Mouse (Mus musculus): ENCODE data around the gene Ttll7. TPM values are rescaled to one million over a fixed set of nuclear protein-coding genes. Genes with fewer than 3 reads are reported as not detected.

Ttll7 gene
- 1.2 and 1.3 TPM in 2 replicates for polyA plus RNA-seq (2012; rRNA removed)

- no peak for DNase-seq (ENCODE audit: low read depth)
Measured at GRCm38 (mm10) chr3:146851966-146852891, at the start of gene Ttll7. Gene Ttll7 (plus strand): TSS chr3:146852367.

DNA sequence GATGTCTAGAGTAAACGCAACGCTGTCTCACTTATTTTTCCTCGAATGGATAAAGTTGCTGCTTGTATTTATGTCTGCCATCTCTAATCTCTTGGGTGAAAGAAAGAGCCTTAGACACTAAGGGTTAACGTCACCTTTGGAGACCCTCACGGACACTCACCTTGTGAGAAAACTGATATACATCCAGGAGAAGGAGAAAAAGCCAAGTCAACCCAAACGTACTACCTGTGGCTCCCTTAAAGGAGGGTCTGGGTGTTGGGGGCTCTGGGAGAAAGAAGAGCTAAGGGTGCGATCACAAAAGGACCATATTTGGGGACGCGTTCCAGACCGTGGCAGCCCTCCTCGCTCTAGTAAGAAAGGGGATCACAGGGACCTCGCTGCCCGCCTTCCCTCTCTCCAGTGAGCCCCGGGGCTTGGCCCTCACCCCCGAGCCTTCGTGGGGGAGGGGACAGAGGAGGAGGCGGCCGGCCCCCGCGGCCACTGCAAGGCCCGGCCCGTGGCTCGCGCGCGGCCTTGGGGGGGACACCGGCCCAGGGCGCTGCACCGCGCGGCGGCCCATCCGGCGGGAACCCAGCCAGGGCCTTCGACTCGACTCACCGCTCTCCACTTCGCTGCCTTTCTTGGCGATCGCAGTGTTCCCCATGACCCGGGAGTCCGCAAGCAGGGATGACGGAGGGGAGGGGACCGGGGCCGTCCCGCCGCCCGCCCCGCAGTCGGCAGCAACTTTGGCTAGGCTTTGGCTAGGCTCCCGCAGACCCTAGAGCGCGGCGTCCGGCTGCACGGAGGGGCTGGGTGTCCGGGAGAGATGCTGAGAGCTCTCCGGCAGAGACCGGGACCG, 39.9 kb upstream of the Ttll7 start:
- DNase-seq (ENCODE audit: low read depth) = no peak

- no peak for DNase-seq (ENCODE audit: low read depth)
Measured at GRCm38 (mm10) chr3:146812901-146813393, 39.2 kb upstream of the Ttll7 start, which contains the start of gene Prkacb. Gene Prkacb (minus strand): TSS chr3:146812990.

GRCm38 (mm10) chr3:146813624-146814023, 38.5 kb upstream of the Ttll7 start:
- no peak for DNase-seq (ENCODE audit: low read depth)

DNA sequence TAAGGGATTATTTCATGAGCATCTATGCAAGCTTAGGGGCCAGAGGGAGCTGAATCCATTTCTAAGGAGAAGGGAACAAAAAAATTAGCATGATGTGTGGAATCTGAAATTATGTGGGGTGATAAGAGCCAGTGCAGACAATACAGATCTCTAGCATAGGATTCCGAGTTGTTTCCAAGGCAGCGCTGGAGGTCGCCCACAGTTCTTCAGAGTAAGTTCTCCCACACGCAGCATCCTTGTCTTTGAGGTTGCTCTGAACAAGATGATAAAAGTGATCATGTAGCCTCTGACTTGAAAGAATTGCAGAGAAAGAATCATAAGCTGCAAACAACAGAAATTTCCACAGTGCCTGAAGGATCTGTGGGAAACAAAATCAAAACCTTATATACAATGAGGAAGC, 31.4 kb upstream of the Ttll7 start:
- DNase-seq (ENCODE audit: low read depth) = no peak

DNA sequence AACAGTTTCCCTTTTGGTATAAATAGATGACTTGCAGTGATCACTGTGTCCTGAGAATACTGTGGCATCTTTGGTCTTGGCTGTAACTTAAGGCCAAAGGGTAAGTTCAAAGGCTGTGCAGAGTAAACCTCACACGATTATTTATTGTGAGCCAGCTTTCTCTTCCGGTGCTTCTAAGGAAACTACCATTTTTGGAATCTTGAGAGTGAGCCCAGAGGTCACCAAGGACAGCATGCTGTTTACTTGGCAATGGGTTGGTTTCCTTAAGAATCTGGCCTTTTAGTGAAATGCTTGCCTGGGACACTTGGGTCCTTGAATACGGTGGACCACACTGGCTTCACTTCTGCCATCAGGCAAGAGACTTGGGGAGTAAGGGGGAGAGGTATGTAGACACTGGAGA, 9.4 kb upstream of the Ttll7 start:
- DNase-seq (ENCODE audit: low read depth) = no peak

- no peak for DNase-seq (ENCODE audit: low read depth)
Measured at GRCm38 (mm10) chr3:146843470-146843869, 8.7 kb upstream of the Ttll7 start.

DNA sequence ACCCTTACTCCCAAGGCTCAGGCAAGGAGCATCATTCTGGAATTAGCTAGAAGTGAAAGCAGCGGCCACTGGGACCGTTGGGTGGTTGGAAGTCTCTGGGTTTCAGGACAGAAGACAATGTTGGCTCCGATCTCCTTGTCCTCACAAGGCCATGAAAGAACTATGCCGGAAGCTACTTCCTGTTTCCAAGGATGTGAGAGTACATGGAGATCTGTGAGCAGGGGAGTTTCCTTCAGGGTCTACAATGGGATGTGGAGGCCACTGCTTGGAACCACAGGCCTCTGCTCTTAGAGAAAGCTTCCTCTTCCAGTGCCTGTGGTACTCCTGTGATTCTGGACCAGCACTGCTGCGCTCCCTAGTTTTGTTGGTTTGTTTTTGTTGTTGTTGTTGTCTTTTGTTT, 5.9 kb upstream of the Ttll7 start:
- no peak for DNase-seq (ENCODE audit: low read depth)

DNA sequence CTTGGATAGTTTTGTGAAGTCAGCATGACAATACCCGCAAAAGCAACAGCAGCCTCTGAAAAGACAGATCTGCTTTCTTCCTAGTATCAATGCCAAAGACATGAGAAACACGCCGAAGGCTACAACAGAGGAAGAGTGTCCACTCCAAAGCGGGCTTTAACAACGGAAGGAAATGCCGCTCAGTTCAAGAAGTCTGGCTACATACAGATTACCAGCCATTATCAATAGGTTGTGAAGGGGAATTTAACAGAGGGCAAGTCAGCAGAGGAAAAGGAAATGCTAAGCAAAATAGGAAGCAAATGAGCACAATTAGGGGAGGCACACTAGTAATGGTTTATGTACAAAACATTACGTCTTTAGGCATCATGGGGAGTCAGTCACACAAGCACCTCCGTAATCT, 4.1 kb upstream of the Ttll7 start:
- no peak for DNase-seq (ENCODE audit: low read depth)

- DNase-seq (ENCODE audit: low read depth) = no peak
Measured at GRCm38 (mm10) chr3:146849360-146849759, 2.8 kb upstream of the Ttll7 start.

- no peak for DNase-seq (ENCODE audit: low read depth)
Measured at GRCm38 (mm10) chr3:146854473-146855087, 2.4 kb downstream of the Ttll7 start.

DNA sequence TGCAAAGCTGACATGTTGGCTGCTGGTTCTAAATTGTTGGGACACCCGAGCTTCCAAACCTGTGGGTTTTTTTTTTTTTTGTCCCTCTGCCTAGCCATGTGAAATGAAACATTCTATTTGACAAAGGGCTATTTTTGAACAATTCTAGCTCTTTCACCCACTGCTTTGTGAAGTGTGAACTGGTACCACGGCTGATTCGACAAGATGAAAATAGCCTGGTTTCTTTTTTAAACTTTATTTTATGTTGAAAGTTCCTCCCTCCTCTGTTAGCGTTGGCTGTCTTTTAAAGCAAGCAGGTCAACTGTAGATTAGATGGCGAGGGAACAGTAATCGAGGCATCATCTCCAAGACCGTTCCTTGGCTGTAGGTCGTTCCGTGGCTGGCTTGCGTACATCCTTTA, 5.2 kb downstream of the Ttll7 start:
- no peak for DNase-seq (ENCODE audit: low read depth)

DNA sequence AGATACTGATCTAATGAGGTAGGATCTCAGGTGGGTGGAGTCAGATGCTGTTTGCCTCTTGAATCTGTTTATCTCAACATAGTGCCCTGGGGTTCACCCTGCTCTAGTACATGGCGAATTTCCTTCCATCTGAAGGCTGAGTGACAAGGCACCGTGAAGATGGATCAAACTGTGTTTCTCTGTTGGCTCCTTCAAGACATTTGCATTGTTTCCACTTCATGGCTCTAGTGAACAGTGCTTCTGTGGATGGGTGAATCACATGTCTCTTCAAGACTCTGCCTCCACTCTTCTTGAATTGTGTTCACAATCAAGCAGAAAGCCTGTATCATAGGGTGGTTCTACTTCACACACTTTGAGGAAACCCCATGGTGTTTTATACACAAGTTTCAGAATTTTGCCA, 8.1 kb downstream of the Ttll7 start:
- DNase-seq (ENCODE audit: low read depth) = no peak

DNA sequence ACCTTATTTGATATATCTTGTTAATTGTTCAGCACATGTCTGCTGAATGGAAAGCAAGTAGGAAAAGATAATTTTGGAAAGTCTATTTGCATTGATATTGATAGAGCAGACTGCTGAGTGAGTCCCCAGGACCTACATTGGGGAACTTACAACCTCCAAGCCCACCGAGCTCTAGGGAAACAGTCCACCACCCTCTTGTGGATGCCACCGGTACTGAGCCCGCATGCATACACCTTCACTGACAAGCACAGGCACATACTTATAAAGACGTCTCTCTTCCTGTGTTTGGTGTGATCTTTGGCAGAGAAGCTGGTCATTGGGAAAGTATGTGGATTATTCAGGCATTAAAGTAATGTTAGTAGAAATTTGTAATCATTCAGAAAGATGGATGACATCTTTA, 14.4 kb downstream of the Ttll7 start:
- DNase-seq (ENCODE audit: low read depth) = no peak

DNA sequence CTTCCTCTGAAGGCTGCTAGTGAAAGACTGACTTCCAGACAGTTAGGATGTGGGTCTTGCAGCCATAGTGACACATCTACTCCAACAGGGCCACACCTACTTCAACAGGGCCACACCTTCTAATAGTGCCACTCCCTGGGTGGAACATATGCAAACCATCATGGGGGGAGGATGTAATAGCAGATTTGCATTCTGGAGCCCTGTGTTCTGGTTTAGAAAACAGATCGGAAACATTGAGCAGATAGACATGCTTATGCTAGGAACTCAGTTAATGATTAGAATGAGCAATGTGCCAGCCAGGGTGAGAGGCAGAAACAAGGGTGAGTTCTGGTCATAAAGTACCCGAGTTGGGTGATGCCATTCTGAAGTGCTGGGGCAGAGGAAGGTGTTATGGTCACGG, 19.8 kb downstream of the Ttll7 start:
- DNase-seq (ENCODE audit: low read depth) = no peak

GRCm38 (mm10) chr3:146875929-146876328, 23.8 kb downstream of the Ttll7 start:
- no peak for DNase-seq (ENCODE audit: low read depth)

- DNase-seq (ENCODE audit: low read depth) = no peak
Measured at GRCm38 (mm10) chr3:146893931-146894330, 41.8 kb downstream of the Ttll7 start.

- DNase-seq (ENCODE audit: low read depth) = no peak
Measured at GRCm38 (mm10) chr3:146896581-146896980, 44.4 kb downstream of the Ttll7 start.

DNA sequence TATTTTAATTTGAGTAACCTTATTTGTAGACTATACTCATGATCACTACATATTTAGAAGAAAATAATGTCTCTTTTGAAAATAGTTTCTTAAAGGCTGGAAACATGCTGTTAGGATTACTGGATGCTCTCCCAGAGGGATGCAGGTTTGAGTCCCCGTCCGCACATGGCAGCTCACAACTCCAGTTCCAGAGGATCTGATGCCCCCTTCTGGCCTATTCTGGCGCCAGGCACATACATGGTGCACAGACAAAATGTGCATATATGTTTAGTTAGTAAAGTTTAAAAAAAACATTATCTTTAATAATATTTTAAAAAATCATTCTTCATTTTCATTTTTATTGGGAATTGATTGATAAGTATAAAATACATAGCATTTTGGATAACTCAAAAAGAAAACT, 47.9 kb downstream of the Ttll7 start:
- DNase-seq (ENCODE audit: low read depth) = no peak

DNA sequence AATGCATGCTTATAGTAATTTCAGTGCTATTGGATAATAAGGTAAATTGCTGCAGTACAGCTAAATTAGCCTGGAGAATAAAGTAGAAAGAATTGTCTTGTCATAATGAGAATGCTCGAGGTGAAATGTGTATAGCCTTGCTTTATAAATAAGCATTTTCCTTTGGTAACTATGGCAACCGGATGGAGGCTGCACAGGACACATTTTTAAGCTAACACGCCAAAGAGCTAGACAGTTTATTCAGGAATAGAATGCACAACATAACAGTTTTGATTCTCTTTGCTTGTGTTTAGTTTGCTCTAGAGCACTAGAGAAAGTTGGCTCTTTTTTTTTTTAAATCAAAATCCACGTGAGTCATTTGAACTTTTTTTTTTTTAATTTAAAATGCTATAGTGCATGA, 49.6 kb downstream of the Ttll7 start:
- DNase-seq (ENCODE audit: low read depth) = no peak

- DNase-seq (ENCODE audit: low read depth) = no peak
Measured at GRCm38 (mm10) chr3:146905606-146906005, 53.4 kb downstream of the Ttll7 start.

GRCm38 (mm10) chr3:146908922-146909321, 56.8 kb downstream of the Ttll7 start:
- no peak for DNase-seq (ENCODE audit: low read depth)
